Comparison of ENCODE assay signal across 14 mouse cellular contexts in the genomic region with DNA sequence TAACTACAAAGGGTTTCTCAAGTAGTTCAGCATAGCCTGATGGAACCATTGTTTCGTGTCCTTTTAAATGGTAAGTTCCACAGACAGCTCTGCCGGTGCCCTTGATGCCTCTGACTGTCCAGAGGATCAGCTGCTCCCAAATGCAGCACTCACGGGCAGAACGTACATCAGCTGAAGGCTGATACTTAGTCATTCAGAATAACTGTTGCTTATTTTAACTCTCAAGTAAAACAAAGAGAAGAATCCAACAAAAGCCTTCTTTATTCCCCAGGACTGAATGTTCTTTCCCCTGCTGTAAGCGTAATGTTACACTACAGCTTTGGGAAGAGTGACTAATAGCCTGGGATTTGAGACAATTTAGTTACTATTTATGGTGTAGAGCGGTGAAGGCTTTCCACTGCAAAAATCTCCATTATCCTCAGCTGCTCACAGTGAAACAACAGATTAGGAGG. TPM values are rescaled to one million over a fixed set of nuclear protein-coding genes. Genes with fewer than 3 reads are reported as not detected.
DNase-seq lines count a peak whose midpoint lies in the region; TF ChIP-seq lines count a peak whose summit lies in the region.
"Had no signal": no experiment of that assay in that cellular context is flagged by ENCODE, and none has a peak within 500 bp of the region (broad histone marks: within the 10 kb centered on the region; RNA-seq: fewer than 3 reads in every experiment).

No protein-coding gene starts in this region.

- H3K79me2 ChIP-seq in myocyte (ENCODE audit: control insufficient read depth, insufficient read depth): no peaks in the 10 kb centered on the region

- TF ChIP-seq CTCF in left cerebral cortex, adult 2 months (IDR thresholded peaks at IDR 0.05): no peak

- peak overlapping the region; percentile 58 for H3K4me2 ChIP-seq in myocyte (ENCODE audit: low read depth)
- H3K4me2 ChIP-seq: heart, embryonic 13.5 days; hindbrain, embryonic 14.5 days had no signal

- no peak for TF ChIP-seq POLR2A in myocyte (IDR thresholded peaks at IDR 0.05; ENCODE audit: insufficient read length, low read depth)

- peak overlapping the region; percentile 54 for H3K27ac ChIP-seq in left cerebral cortex, adult 2 months
- H3K27ac ChIP-seq: forebrain, embryonic 10.5 days; heart, embryonic 13.5 days; hindbrain, embryonic 14.5 days; liver, embryonic 14.5 days had no signal

- peak; percentile 53 for DNase-seq in adrenal gland, adult 2 months
- DNase-seq in adrenal gland, postnatal 10 days: no peak
- DNase-seq in left cerebral cortex, adult 2 months (ENCODE audit: extremely low spot score in 1 of 2, low spot score in 2 of 2): no peak
- no peak for DNase-seq in left cerebral cortex, adult 8-10 months (ENCODE audit: low spot score in 2 of 2)
- DNase-seq in R1 (ENCODE audit: low read depth, low spot score): peak; percentile 94
- DNase-seq in spleen, postnatal 10 days (ENCODE audit: low spot score in 2 of 2): no peak
- DNase-seq in spleen, postnatal 36 days (ENCODE audit: low spot score in 2 of 2): no peak
- DNase-seq: kidney, adult 8-10 months; lung, postnatal 4 days had no signal

- no peak overlapping the region for H3ac ChIP-seq in myocyte (ENCODE audit: control insufficient read depth, insufficient read length)

- H3K36me3 ChIP-seq in myocyte (ENCODE audit: control insufficient read depth, insufficient read depth): no peaks in the 10 kb centered on the region
- H3K36me3 ChIP-seq: forebrain, embryonic 10.5 days; heart, embryonic 13.5 days had no signal

- no peaks in the 10 kb centered on the region for H3K27me3 ChIP-seq in myocyte (ENCODE audit: control insufficient read depth, insufficient read depth, insufficient read length)
- H3K27me3 ChIP-seq: heart, embryonic 13.5 days had no signal

- H3K4me3 ChIP-seq in left cerebral cortex, adult 2 months: no peak overlapping the region
- no peak overlapping the region for H3K4me3 ChIP-seq in myocyte
- H3K4me3 ChIP-seq: forebrain, embryonic 10.5 days; heart, embryonic 13.5 days had no signal

- intact Hi-C loops in left cerebral cortex, adult 2 months (cut with DNase I): loop anchor here (2.0 kb wide), 1 partner anchor 125 kb away; no protein-coding TSS in a partner anchor

TF ChIP-seq in myocyte, 11 proteins besides CTCF, POLR2A, EP300 and RAD21:
- TF ChIP-seq MYOD1 (IDR thresholded peaks at IDR 0.05; ENCODE audit: control insufficient read depth in 1 of 3, insufficient read length in 2 of 3, low read depth in 2 of 3): peak in 2 of 3 experiments; percentile 33 to 47
- no peak for TF ChIP-seq POLR2AphosphoS2 (IDR thresholded peaks at IDR 0.05; ENCODE audit: insufficient read length, low read depth)
- TF ChIP-seq MYOG (IDR thresholded peaks at IDR 0.05; ENCODE audit: control insufficient read depth in 1 of 3, insufficient read depth in 1 of 3, insufficient read length in 2 of 3, low read depth in 2 of 3): peak in 1 of 3 experiments; percentile 23
- no peak for TF ChIP-seq CEBPB (IDR thresholded peaks at IDR 0.05; ENCODE audit: insufficient read depth, poor library complexity, severe bottlenecking)
- TF ChIP-seq E2F4 (IDR thresholded peaks at IDR 0.05; ENCODE audit: insufficient read depth): no peak
- no peak for TF ChIP-seq USF1 (IDR thresholded peaks at IDR 0.05; ENCODE audit: low read depth)
TF ChIP-seq in myocyte: peak in this region for 2.

RNA-seq across cellular contexts. Expression of a gene that starts 11.4 kb away (rescaled TPM):
- 10 to 100 TPM; 16.1 to 18.6 TPM for total RNA-seq in adrenal gland, adult 2 months (2021)
- polyA plus RNA-seq in adrenal gland, adult 2 months (2012; rRNA removed): 2.5 and 3.7 TPM in 2 replicates
- total RNA-seq in adrenal gland, postnatal 10 days (2021): 10 to 100 TPM; 14.8 to 17.1 TPM
- total RNA-seq in left cerebral cortex, adult 2 months (2021): 10 to 100 TPM; 34.6 to 38.6 TPM
- 10 to 100 TPM; 33.5 to 34.4 (median 33.7) TPM for total RNA-seq in left cerebral cortex, adult 8-10 months (2022)
- polyA plus RNA-seq in myocyte (2012; fragmentation: generic; extraction: Trizol): 4.0 TPM

Comparison
In these comparisons a context has a peak if more than half of its experiments do, and no peak if none do; other contexts are left out.
1. DNase-seq: peak in adrenal gland, adult 2 months (single experiment) and R1 (single experiment); none in adrenal gland, postnatal 10 days (single experiment), left cerebral cortex, adult 2 months (0 of 2), left cerebral cortex, adult 8-10 months (0 of 2), spleen, postnatal 10 days (0 of 2) and spleen, postnatal 36 days (0 of 2).